Mouse (Mus musculus) bone marrow macrophage, adult 2 months (primary cell): ENCODE data around the gene Calb2.

Experiments used
- CTCF ChIP-seq: IDR thresholded peaks from 2 replicates; pipeline ENCODE4 v1.5.1; 2012; ENCODE audit warnings: low read depth, mild to moderate bottlenecking, low read length, moderate library complexity
- POLR2A ChIP-seq: IDR thresholded peaks from 2 replicates; pipeline ENCODE4 v1.6.1; 2012; ENCODE audit warnings: mild to moderate bottlenecking, low read depth, low read length, borderline replicate concordance

GRCm38 (mm10) chr8:110101676-110102075, 66.3 kb downstream of the Calb2 start:
- TF ChIP-seq CTCF (no peak), POLR2A (no peak)
